30 mouse cellular contexts compared by ENCODE assay signal in genomic region chr1:87521523-87521922, GRCm38 (mm10). TPM values are rescaled to one million over a fixed set of nuclear protein-coding genes. Genes with fewer than 3 reads are reported as not detected.
DNase-seq lines count a peak whose midpoint lies in the region; ATAC-seq and TF ChIP-seq lines count a peak whose summit lies in the region.
"Had no signal": no experiment of that assay in that cellular context is flagged by ENCODE, and none has a peak within 500 bp of the region (broad histone marks: within the 10 kb centered on the region; RNA-seq: fewer than 3 reads in every experiment).

No protein-coding gene starts in this region.

- H3K36me3 ChIP-seq in thymus, adult 2 months (ENCODE audit: control insufficient read depth, insufficient read depth, low read length) = no peaks in the 10 kb centered on the region
- H3K36me3 ChIP-seq: embryonic facial prominence, embryonic 13.5 days; heart, embryonic 10.5 days; hindbrain, embryonic 15.5 days; kidney, embryonic 15.5 days had no signal

- TF ChIP-seq CTCF in thymus, adult 2 months (IDR thresholded peaks at IDR 0.05; ENCODE audit: borderline replicate concordance, control insufficient read depth, extremely low read depth, insufficient read depth, low read length, poor library complexity) = no peak

- no peaks in the 10 kb centered on the region for H3K27me3 ChIP-seq in thymus, adult 2 months (ENCODE audit: control insufficient read depth, insufficient read depth, low read length)
- H3K27me3 ChIP-seq: forebrain, embryonic 13.5 days; hindbrain, embryonic 15.5 days had no signal

- WGBS in thymus, adult 2 months = 88% methylated on average over 1 of the region's 1 CpGs

- H3K27ac ChIP-seq in thymus, adult 2 months (ENCODE audit: control insufficient read depth, insufficient read depth, low read length) = no peak overlapping the region
- H3K27ac ChIP-seq: embryonic facial prominence, embryonic 13.5 days; forebrain, embryonic 13.5 days; heart, embryonic 10.5 days; hindbrain, embryonic 15.5 days; kidney, embryonic 15.5 days had no signal

- peak; percentile 59; the same call in 1 of the 2 replicates for ATAC-seq in frontal cortex, adult (ENCODE audit: low TSS enrichment)
- ATAC-seq: forebrain, embryonic 13.5 days; intestine, postnatal 0 days had no signal

- DNase-seq in frontal cortex, postnatal 25 days (ENCODE audit: low spot score in 2 of 2) = no peak
- peak; percentile 8 for DNase-seq in urinary bladder, postnatal 14 days (ENCODE audit: low spot score)
- no peak for DNase-seq in urinary bladder, postnatal 10 days (ENCODE audit: low spot score)
- peak; percentile 15 for DNase-seq in adrenal gland, postnatal 14 days
- peak; percentile 15 for DNase-seq in skeletal muscle tissue, adult 2 months (ENCODE audit: low read depth, low spot score)
- DNase-seq in left cerebral cortex, adult 18-20 months (ENCODE audit: low spot score in 2 of 2) = no peak
- DNase-seq in thymus, adult 2 months = no peak
- DNase-seq: cerebellum, adult 11-12 months; embryo, embryonic 11 days had no signal

- H3K4me3 ChIP-seq in thymus, adult 2 months (ENCODE audit: control insufficient read depth, insufficient read depth, low read length) = no peak overlapping the region
- H3K4me3 ChIP-seq: embryonic facial prominence, embryonic 13.5 days; erythroblast, embryonic 14.5 days; forebrain, embryonic 13.5 days; heart, embryonic 10.5 days; hindbrain, embryonic 15.5 days; kidney, embryonic 15.5 days had no signal

- H3K4me1 ChIP-seq in thymus, adult 2 months (replicated peaks; ENCODE audit: control insufficient read depth, insufficient read depth, low read length) = no peaks in the 10 kb centered on the region
- H3K4me1 ChIP-seq: forebrain, embryonic 13.5 days; hindbrain, embryonic 15.5 days had no signal

- no peak for TF ChIP-seq POLR2A in thymus, adult 2 months (IDR thresholded peaks at IDR 0.05; ENCODE audit: control insufficient read depth, extremely low read depth, insufficient read depth, low read length, poor library complexity)

RNA-seq across cellular contexts. Expression of gene Neu2, which starts 11.8 kb away (rescaled TPM):
- total RNA-seq in adrenal gland, postnatal 14 days (2021) = not detected in 2 replicates
- total RNA-seq in left cerebral cortex, adult 18-20 months (2021) = 1 to 10 TPM; 6.3 to 7.1 TPM
- 4.0 and 6.9 TPM in 2 replicates for polyA plus RNA-seq in thymus, adult 2 months (2012; rRNA removed)
- total RNA-seq: adrenal gland, postnatal 36 days; hematopoietic stem cell, adult 5-6 weeks; neutrophil, adult 5-6 weeks had no signal
- polyA plus RNA-seq: embryonic facial prominence, embryonic 13.5 days; erythroblast, embryonic 14.5 days; forebrain, embryonic 13.5 days; limb, embryonic 11.5 days; midbrain, embryonic 11.5 days had no signal

RNA-seq across cellular contexts. Expression of gene Snorc, which starts 51.5 kb away (rescaled TPM):
- total RNA-seq in adrenal gland, postnatal 14 days (2021) = not detected in 2 replicates
- total RNA-seq in left cerebral cortex, adult 18-20 months (2021) = under 1 TPM in 1 of 2 experiments, not detected in 1; 0.82 TPM
- 0.30 and 0.52 TPM in 2 replicates for polyA plus RNA-seq in thymus, adult 2 months (2012; rRNA removed)
- total RNA-seq: adrenal gland, postnatal 36 days; gastrocnemius, adult 8-10 months; hematopoietic stem cell, adult 5-6 weeks; layer of hippocampus, postnatal 10 days; liver, adult 2 months; neutrophil, adult 5-6 weeks had no signal
- polyA plus RNA-seq: erythroblast, embryonic 14.5 days; forebrain, embryonic 13.5 days; gonadal fat pad, adult 2 months; heart, embryonic 10.5 days; heart, embryonic 16.5 days; intestine, postnatal 0 days; kidney, embryonic 15.5 days; limb, embryonic 11.5 days; liver, embryonic 16.5 days; midbrain, embryonic 11.5 days; small intestine, adult 2 months; stomach, embryonic 16.5 days had no signal

RNA-seq across cellular contexts. Expression of gene Ngef, which starts 52.1 kb away (rescaled TPM):
- total RNA-seq in adrenal gland, postnatal 14 days (2021) = 0.64 and 3.6 TPM in 2 replicates
- total RNA-seq in left cerebral cortex, adult 18-20 months (2021) = 100 to 1,000 TPM; 357 to 374 TPM
- 0.32 and 0.33 TPM in 2 replicates for polyA plus RNA-seq in thymus, adult 2 months (2012; rRNA removed)
- total RNA-seq: hematopoietic stem cell, adult 5-6 weeks; neutrophil, adult 5-6 weeks had no signal
- polyA plus RNA-seq: erythroblast, embryonic 14.5 days had no signal

Comparison
In these comparisons a context has a peak if more than half of its experiments do, and no peak if none do; other contexts are left out.
1. DNase-seq: peak in urinary bladder, postnatal 14 days (single experiment), adrenal gland, postnatal 14 days (single experiment) and skeletal muscle tissue, adult 2 months (single experiment); none in frontal cortex, postnatal 25 days (0 of 2), urinary bladder, postnatal 10 days (single experiment), left cerebral cortex, adult 18-20 months (0 of 2) and thymus, adult 2 months (single experiment).
2. RNA of gene Ngef, which starts 52.1 kb away (total RNA-seq): 357 to 374 TPM in left cerebral cortex, adult 18-20 months; 0.64 to 3.6 TPM in adrenal gland, postnatal 14 days; every median in the first group is over 10 times any median in the second.